Mouse (Mus musculus) CH12F3 (cell line): Measurements from ENCODE around the gene Olfr828.

ENCODE experiments used
- in situ Hi-C: fragments of 300-500 bp; cut with MboI; formaldehyde crosslinking; loops from 2 replicates; pipeline ENCODE4 v1.14.3; 2020; ENCODE audit warnings: low sequenced_read_pairs

The Olfr828 gene

DNA sequence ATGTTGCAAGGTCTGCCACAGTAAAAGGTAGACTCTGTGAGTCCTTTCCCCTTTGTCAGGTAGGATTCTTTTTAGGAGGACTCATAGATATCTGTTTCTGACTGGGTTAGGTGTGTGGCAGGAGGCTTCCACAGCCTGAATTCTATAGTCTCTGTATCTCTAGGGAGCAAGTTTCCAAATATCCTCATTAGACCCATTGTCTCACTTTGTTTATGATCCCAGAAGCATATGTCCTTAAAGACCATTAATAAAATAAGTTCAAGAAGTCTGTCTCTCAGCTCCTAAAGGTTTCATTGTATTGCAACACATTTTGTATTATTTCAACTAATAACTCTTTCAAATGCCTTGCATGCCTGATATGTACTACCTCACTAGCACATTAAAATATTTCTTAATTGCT is at the start of gene Olfr828:
TSS of gene Olfr828 (minus strand) at position 101 of the 400 bp plus-strand sequence.
- in situ Hi-C loops = no loop called here

GRCm38 (mm10) chr9:18854633-18855032 is 35.3 kb upstream of the Olfr828 start, which contains the start of gene Olfr829:
Gene Olfr829 (plus strand): TSS chr9:18854933.
- in situ Hi-C loops = no loop called here

DNA sequence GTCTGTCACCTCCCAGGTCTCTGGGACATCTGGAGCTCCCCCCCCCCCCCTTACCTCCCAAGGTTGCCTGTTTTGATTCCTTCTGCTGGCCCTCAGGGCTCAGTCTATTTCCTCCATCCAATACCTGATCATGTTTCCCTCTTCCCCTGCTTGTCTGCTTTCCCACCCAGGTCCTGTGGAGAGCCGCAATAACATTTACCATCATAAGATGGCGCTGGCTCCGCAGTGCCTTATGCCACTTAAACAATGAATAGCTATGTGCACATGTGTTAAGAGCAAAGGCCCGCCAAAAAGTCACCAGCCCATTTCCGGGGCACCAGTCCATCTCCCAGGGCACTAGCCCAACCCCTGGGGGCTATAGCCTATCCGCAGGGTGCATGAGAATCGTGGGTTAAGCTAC is 34.0 kb downstream of the Olfr828 start:
- in situ Hi-C loops = no loop called here

- in situ Hi-C loops = no loop called here
Observed at GRCm38 (mm10) chr9:18779476-18779875, 39.9 kb downstream of the Olfr828 start.

DNA sequence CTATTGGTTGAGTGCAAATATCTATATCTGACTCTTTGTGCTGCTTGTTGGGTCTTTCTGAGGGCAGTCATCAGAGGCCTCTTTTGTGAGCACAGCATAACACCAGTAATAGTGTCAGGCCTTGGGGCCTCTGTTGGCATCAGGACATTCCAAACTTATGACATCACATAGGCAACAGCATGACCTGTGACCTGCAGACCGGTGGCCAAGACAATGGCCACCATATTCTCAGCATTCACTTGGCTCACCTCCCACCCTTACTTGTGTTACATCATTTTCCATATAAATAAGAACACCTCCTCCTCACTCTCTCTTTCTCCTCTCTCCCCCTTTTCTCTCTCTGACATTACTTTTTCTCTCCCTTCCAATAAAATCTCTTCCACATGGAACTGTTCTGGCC is 40.3 kb downstream of the Olfr828 start:
- in situ Hi-C loops = no loop called here
